Mouse (Mus musculus) cerebellum, postnatal 14 days (tissue): ENCODE results near the gene Fam136a.
A peak's percentile ranks its signal among the peaks of the same experiment; 100 is the strongest.
"Not testable (repeated sequence)": the region's sequence is repeated elsewhere in the genome, so short reads cannot be mapped to it uniquely, and the experiment has no call there.

ENCODE experiments used
- DNase-seq, 2 experiments: peaks; one replicate each; pipeline ENCODE4 v3.0.0; 2021; ENCODE audit warnings: mixed read lengths in 2 of 2

The Fam136a gene

GRCm38 (mm10) chr6:86365371-86366124, at the start of gene Fam136a:
Gene Fam136a, plus strand, starts transcription at chr6:86365646.
- DNase-seq, result peak; percentile 99

DNA sequence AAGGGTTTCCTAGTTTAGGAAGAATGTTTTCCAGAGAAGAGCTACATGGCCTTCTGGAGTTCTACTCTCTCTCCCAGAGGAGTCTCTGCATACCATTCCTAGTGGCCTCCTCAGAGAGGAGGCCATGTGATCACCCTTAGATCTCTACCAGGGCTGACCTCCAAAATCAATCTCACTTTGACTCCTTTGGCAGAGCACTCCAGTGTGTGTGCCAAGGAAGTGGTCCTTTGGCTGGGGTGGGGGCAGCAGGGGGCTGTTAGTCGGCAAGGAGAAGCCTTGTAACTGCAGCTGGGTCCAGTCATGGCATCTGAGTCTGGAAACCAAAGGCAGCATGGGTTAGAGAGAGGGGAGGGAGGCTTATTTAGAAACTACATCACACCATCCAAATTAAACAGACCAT, 48.4 kb upstream of the Fam136a start:
- DNase-seq, result no peak

DNA sequence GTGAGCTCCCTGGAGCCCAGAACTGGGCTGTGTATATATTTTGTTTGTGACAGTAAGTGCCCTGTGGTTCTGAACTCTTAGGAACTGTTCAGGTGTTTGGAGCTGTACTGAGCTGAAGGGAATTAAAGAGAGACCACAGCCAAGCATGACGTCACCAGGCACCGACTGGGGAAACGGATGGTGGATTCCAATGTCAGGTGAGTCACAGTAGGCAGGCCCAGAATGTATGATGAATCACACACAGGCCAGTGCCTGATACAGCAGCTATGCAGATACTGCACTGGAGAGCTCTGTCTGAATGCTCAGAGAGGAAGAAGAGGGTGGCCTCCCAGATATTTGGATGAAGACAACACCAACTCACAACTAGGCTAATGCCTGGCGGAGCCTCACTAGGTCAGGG, 46.6 kb upstream of the Fam136a start:
- DNase-seq, result peak in 1 of 2 experiments; percentile 9

- no peak for DNase-seq
These were observed 43.3 kb upstream of the Fam136a start for GRCm38 (mm10) chr6:86322031-86322563.

GRCm38 (mm10) chr6:86322991-86323390, 42.5 kb upstream of the Fam136a start:
- DNase-seq, result no peak

DNA sequence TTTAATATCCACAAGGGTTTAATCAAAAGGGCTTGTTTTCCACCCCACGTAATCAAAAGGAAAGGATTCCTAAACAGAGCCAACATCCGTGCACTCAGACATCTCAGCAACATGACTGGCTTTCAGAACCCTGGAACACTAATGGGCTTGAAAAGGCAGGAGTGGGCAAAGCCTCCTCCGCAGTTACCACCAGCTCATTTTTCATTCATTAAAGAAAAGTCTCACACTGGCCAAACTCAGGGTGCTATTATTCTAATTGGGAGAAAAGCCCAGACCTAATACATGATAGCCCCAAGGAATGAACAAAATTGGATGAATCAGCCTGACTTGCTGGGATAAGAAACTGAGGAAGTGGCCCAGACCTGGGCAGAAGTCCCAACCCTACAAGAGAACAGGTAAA, 41.0 kb upstream of the Fam136a start:
- DNase-seq, result no peak

- DNase-seq, result peak in 1 of 2 experiments; percentile 12
These were observed 39.8 kb upstream of the Fam136a start for GRCm38 (mm10) chr6:86325646-86326045.

- no peak for DNase-seq
These were observed 38.6 kb upstream of the Fam136a start for GRCm38 (mm10) chr6:86326866-86327265.

DNA sequence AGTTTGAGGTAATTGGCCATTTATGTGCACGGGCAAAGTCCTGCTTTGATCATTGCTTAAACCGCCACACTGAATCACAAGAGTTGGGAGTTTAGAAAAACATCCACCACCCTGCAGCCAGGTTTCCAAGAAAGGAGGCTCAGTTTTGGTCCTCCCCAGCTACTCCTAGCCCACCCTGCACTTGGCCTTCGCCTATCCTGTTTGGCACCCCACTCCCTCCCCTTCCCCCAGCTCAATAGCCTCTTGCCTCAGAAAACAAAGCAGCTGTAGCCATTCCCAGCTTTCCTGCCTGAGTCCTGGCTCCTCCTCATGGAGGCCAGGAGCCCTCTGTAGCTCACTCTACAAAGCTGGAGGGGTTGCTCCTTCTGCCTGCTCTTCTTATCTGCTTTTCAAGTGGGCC, 37.1 kb upstream of the Fam136a start:
- no peak for DNase-seq

DNA sequence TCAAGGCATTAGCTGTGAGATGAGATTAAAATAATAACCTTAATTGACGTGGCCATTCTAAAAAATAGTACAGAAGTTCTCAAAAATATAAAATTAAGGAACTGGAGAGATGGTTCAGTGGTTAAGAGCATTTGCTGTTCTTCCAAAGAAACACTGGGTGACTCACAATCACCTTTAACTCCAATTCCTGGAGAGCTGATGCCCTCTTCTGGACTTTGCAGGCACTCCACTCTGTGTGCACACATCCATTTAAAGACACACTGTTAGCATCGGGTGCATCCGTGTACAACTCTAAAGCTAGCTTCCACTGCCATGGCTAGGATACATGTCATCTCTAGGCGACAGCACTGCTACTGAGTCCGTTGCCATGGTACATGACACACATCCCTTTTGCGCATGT, 35.5 kb upstream of the Fam136a start:
- no peak for DNase-seq

DNA sequence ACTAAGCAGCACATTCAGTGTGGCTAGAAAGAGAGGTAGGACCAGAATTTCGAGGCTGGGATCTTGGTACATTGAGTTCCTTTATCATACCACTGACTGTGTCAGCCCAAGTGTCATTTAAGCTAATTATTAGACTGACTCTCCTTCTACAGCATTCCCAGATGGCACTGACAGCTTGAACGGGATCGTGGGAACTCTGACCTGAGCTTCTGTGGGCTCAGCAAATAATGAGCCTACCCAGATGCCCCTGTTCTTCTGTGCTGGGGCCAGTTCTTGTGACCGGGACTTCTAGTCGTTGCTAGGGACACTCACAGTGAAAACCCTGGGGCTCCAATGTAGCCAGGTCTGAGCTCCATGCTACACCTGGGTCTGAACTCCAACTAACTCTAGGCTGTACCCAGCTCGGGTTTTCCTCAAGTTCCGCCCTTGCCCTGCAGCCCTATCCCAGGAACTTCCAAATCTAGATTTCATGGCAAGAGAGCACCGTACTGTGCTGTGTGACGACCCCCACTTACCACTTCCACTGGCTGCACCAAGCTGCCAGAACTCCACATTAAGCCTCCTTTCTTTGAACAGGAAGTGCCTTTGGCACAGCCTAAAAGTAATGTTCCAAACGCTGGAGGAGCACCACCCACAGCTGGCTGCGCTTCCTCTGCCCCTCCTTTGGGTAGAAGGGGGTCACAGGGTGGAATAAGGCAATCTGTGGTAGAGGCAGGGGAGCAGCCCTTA, 30.2 kb upstream of the Fam136a start:
- DNase-seq, result no peak

DNA sequence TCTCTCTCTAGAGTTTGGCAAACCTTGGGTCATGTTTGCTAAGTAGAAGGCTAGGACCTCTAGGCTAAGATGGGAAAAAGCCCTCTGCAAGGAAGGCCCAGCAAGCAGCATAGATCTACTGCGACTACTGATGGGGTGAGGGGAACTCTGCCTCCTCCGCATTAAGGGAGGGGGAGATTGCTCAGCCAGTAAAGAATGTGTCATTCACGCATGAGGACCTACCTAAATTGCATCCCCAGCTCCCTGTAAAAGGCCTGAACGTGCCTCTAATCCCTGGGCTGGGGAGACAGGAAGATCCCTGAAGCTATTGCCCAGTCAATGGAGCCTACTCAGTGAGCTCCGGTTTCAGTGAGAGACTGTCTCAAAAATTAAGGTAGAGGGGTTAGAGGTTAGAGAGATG, 29.6 kb upstream of the Fam136a start:
- DNase-seq, result no peak

DNA sequence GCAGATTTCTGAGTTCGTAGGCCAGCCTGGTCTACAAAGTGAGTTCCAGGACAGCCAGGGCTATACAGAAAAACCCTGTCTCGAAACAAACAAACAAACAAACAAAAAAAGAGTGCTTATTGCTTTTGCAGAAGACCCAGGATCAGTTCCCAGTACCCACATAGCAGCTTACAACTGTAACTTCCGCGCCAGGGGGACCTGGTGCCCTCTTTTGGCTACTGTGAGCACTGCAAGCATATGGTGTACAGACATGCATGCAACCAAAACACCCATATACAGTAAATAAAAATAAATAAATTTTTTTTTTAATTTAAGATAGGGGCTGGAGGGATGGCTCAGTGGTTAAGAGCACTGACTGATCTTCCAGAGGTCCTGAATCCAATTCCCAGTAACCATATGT, 29.1 kb upstream of the Fam136a start:
- DNase-seq, result not testable (repeated sequence)

DNA sequence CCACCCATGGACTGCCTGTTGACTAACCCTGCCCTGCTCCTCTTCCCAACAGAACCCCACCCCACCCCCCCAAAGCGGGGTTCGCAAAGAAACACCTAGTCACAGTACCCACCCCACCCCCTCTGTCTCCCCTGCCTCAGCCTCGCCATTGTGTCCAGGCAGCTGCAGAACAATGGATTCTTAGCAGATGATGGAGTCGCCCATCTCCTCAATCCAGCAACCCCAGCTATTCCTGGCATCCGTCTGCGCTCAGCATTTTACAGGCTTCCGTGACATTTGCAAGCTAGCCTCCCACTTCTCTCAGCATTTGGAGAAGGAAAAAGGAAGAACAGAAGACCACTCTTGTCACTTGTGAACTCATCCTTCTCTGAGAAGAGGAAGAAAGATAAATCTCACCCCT, 21.8 kb upstream of the Fam136a start:
- DNase-seq, result no peak

GRCm38 (mm10) chr6:86346063-86346462, 19.4 kb upstream of the Fam136a start:
- DNase-seq, result no peak

- peak; percentile 46 to 58 for DNase-seq
These were observed 16.2 kb upstream of the Fam136a start for GRCm38 (mm10) chr6:86349257-86349656.

- DNase-seq, result no peak
These were observed 10.5 kb upstream of the Fam136a start for GRCm38 (mm10) chr6:86354948-86355347.

DNA sequence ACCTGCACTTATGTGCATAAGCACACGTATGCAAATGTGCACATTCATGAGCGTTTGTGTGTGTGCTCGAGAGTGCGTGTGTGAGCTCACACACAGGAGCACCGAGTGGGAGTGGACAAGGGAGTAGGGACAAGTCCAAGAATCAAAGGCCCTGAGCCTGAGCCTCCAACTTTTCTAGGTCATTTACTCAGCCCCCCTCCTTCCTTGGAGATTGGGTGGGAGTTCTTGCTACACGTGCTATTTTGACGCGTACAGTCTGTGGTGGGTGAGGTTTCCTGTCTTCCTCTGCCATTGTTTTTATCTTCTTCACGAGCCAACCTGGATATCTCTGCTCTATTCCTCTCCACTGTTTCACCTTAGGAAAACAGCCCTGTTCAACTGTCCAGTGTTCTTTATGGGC, 8.5 kb upstream of the Fam136a start:
- no peak for DNase-seq

GRCm38 (mm10) chr6:86360691-86361090, 4.8 kb upstream of the Fam136a start:
- DNase-seq, result no peak

DNA sequence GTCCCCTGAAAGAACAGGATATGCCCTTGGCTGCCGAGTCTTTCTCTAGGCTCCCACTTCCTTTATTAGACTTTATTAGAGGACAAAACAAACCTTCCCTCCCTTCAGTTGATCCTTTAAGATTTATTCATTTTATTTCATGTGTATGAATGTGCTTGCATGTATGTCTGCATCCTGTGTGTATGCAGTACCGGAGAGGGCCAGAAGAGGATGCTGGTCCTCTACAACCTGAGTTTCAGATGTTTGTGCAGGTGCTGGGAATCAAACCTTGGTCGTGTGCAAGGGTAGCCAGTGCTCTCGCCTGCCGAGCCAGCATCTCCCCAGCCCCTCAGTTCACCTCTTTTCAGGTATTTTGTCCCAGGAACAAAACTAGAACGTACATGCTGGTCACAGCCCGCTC, 4.1 kb upstream of the Fam136a start:
- no peak for DNase-seq

DNA sequence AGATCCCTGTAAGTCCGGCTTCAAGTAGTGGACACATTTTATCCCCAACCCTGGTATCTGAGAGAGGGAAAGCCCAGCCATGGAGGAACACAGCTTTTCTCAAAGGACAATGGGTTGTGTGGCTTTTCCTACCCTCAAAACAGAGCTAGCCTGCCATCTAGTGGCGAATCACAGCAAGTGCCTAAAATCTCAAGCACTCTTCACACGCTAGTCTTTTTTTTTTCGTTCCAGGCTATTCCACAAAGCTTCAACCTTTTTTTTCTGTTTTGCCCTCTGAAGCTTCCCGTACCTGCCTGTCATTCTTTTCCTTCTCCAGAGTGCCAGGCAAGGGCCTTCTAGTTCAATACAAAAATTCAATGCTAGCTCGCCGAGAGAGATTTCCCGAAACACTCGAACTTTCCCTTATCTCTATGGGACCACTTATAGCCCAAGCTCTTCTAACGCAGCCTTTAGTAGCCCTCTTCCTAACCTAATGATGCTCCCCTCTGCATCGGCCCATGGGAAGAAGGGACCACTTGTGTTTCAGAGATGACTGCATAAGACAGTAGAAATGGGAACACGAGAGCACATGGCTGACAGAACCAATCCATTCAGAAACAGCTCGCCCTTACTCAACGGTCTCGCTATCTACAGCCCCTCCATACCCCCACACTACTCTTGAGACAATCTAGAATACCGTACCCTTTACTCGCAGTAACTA, 854 bp upstream of the Fam136a start:
- DNase-seq, result peak; percentile 88 to 91

DNA sequence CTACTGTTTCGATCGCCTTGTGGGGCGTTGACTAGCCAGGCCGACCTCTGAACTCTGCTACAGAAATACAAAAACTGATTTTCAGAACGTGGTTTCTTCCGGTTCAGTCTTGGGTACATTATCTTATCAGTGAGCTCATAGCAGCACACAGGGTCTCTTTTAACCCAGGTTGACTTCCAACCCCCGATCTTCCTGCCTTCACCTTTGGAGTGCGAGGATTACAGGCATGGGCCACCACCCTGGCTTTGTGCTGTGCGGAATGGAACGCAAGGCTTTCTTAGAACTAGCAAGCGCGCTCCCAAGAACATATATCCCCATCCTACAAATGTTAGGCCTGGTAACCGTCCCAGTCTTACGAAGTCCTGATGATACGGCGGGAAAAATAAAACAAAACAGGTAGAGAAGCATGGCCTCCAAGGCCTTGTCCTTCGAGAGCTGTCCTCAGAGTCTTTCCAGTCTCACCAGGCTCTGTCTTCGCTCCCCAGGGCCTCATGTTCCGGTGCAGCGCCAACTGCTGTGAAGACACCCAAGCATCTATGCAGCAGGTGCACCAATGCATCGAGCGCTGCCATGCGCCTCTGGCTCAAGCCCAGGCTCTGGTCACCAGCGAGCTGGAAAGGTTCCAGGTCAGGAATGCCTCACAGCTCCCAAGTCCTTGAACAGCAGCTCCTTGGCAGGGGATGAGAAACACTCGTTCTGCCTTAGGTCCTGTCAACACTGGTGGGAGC, 843 bp downstream of the Fam136a start:
- peak; percentile 75 to 79 for DNase-seq

DNA sequence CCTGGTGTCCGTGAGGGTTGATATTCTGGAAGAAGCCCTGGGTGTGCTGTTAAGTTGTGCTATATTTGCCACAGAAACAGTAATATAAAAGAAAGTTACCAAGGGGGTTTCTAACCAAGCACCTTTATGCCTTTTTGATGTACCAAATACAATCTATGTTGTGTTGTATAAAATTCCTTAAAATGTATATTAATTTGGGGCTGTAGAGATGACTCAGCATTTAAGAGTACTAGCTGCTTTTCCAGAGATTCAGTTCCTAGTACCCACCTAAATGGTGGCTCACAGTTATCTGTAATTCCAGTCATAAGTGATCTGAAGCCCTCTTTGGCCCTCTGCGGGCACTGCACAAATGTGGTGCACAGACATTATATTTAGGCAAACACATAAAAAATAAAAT, 1.4 kb downstream of the Fam136a start:
- DNase-seq, result no peak
